ENCODE assay signal across 24 mouse cellular contexts in genomic region chr13:45382208-45382607, GRCm38 (mm10).
"Had no signal": no experiment of that assay in that cellular context is flagged by ENCODE, and none has a peak within 500 bp of the region (broad histone marks: within the 10 kb centered on the region; RNA-seq: fewer than 3 reads in every experiment).

No protein-coding gene starts in this region.

- H3K27me3 ChIP-seq: heart, embryonic 12.5 days; hindbrain, embryonic 15.5 days; kidney, embryonic 15.5 days; limb, embryonic 13.5 days; limb, embryonic 15.5 days had no signal

- H3K4me2 ChIP-seq: heart, embryonic 12.5 days; hindbrain, embryonic 13.5 days; hindbrain, embryonic 15.5 days; kidney, embryonic 15.5 days; limb, embryonic 13.5 days; limb, embryonic 15.5 days; liver, embryonic 12.5 days had no signal

- H3K27ac ChIP-seq: heart, embryonic 10.5 days; hindbrain, embryonic 13.5 days; hindbrain, embryonic 15.5 days; hindbrain, postnatal 0 days; kidney, embryonic 15.5 days; kidney, postnatal 0 days; limb, embryonic 13.5 days; limb, embryonic 15.5 days; liver, embryonic 12.5 days; liver, embryonic 14.5 days had no signal

- H3K9ac ChIP-seq: forebrain, postnatal 0 days; heart, embryonic 12.5 days; hindbrain, embryonic 13.5 days; hindbrain, embryonic 15.5 days; kidney, embryonic 15.5 days; limb, embryonic 13.5 days; limb, embryonic 15.5 days; liver, embryonic 12.5 days; liver, embryonic 14.5 days had no signal

- H3K4me3 ChIP-seq: heart, embryonic 10.5 days; heart, embryonic 12.5 days; hindbrain, embryonic 13.5 days; hindbrain, embryonic 15.5 days; kidney, embryonic 15.5 days; limb, embryonic 13.5 days; limb, embryonic 15.5 days; liver, embryonic 12.5 days had no signal

- DNase-seq: forebrain, postnatal 0 days; gastrocnemius, postnatal 14 days; gastrocnemius, postnatal 36 days; heart, adult 18-20 months; heart, postnatal 14 days; kidney, adult 2 months; kidney, adult 9 months; kidney, postnatal 14 days; kidney, postnatal 36 days; layer of hippocampus, adult 9-11 months; layer of hippocampus, postnatal 36 days; left cerebral cortex, postnatal 4 days had no signal

- H3K36me3 ChIP-seq: heart, embryonic 10.5 days; heart, embryonic 12.5 days; hindbrain, embryonic 13.5 days; hindbrain, embryonic 15.5 days; kidney, embryonic 15.5 days; limb, embryonic 13.5 days; limb, embryonic 15.5 days; liver, embryonic 12.5 days had no signal

- ATAC-seq: forebrain, postnatal 0 days; hindbrain, postnatal 0 days; intestine, embryonic 16.5 days; liver, embryonic 12.5 days had no signal

- H3K9me3 ChIP-seq: heart, embryonic 10.5 days; hindbrain, embryonic 13.5 days; hindbrain, embryonic 15.5 days; kidney, embryonic 15.5 days; limb, embryonic 13.5 days; limb, embryonic 15.5 days; liver, embryonic 12.5 days had no signal

- H3K4me1 ChIP-seq: hindbrain, embryonic 13.5 days; hindbrain, embryonic 15.5 days; kidney, embryonic 15.5 days; limb, embryonic 13.5 days; limb, embryonic 15.5 days had no signal
